Mouse (Mus musculus) brain, embryonic 14.5 days (tissue): ENCODE data around the gene Lgr4.

ENCODE experiments used
- CTCF ChIP-seq: fragments of 200-500 bp; IDR thresholded peaks from 2 replicates; pipeline ENCODE4 v1.5.1; 2012; ENCODE audit warnings: inconsistent platforms, mild to moderate bottlenecking, moderate library complexity, borderline replicate concordance; ENCODE audit not compliant: insufficient read depth, insufficient read length; ENCODE audit errors: extremely low read depth
- POLR2A ChIP-seq: fragments of 200-500 bp; IDR thresholded peaks from 2 replicates; pipeline ENCODE4 v1.6.1; 2012; ENCODE audit warnings: mild to moderate bottlenecking, inconsistent platforms, borderline replicate concordance; ENCODE audit not compliant: poor library complexity, insufficient read depth, insufficient read length, severe bottlenecking; ENCODE audit errors: extremely low read depth

GRCm38 (mm10) chr2:109922306-109922705, 4.9 kb downstream of the Lgr4 start:
- TF ChIP-seq CTCF: no peak
- no peak for TF ChIP-seq POLR2A
